Mouse (Mus musculus) G1E (cell line): ENCODE results near the gene Arhgef16. TPM values are rescaled to one million over a fixed set of nuclear protein-coding genes. Genes with fewer than 3 reads are reported as not detected.

Experiments used
- ATAC-seq: 2 replicates; pipeline ENCODE4 v1.8.0; 2016; ENCODE audit warnings: mild to moderate bottlenecking; ENCODE audit not compliant: insufficient number of reproducible peaks, poor library complexity, low FRiP score, severe bottlenecking; ENCODE audit errors: extremely low read depth
- DNase-seq: peaks from one replicate; pipeline ENCODE4 v3.0.0; 2012; ENCODE audit warnings: low spot score
- H3K27me3 ChIP-seq: 2 replicates; pipeline ENCODE4 v1.6.1; 2012; ENCODE audit warnings: mild to moderate bottlenecking, low read length, inconsistent platforms; ENCODE audit not compliant: insufficient read depth
- H3K36me3 ChIP-seq: replicated peaks from 2 replicates; pipeline ENCODE3; 2012; ENCODE audit warnings: mild to moderate bottlenecking, inconsistent platforms
- H3K4me1 ChIP-seq: 2 replicates; pipeline ENCODE4 v1.6.1; 2012; ENCODE audit warnings: low read depth, low read length, inconsistent platforms, mixed read lengths; ENCODE audit not compliant: insufficient read depth
- H3K4me3 ChIP-seq: 2 replicates; pipeline ENCODE4 v1.5.1; 2012; ENCODE audit warnings: low read depth, mild to moderate bottlenecking, inconsistent platforms, low read length, moderate library complexity, mixed read lengths
- H3K9me3 ChIP-seq: replicated peaks from 2 replicates; pipeline ENCODE4 v1.6.1; 2012; ENCODE audit warnings: inconsistent platforms
- CTCF ChIP-seq: IDR thresholded peaks from 2 replicates; pipeline ENCODE4 v1.5.1; 2012; ENCODE audit warnings: low read depth, low read length, inconsistent platforms, mixed read lengths
- GATA1 ChIP-seq: IDR thresholded peaks from 2 replicates; pipeline ENCODE4 v1.6.1; 2012; ENCODE audit warnings: borderline replicate concordance, low read length, inconsistent platforms, mixed read lengths
- GATA2 ChIP-seq: IDR thresholded peaks from 2 replicates; pipeline ENCODE4 v1.6.1; 2012; ENCODE audit warnings: low read depth, low read length, inconsistent platforms, borderline replicate concordance
- POLR2AphosphoS5 ChIP-seq: IDR thresholded peaks from 2 replicates; pipeline ENCODE4 v1.6.1; 2012; ENCODE audit warnings: low read depth, low read length, inconsistent platforms; ENCODE audit not compliant: insufficient replicate concordance
- TAL1 ChIP-seq: conservative IDR thresholded peaks from 2 replicates; pipeline ENCODE4 v1.6.1; 2012; ENCODE audit warnings: low read depth, low read length, inconsistent platforms, mixed read lengths
- polyA plus RNA-seq: library from polyadenylated mRNA; stranded (reverse); fragments of >175 nt; gene quantifications from 2 replicates; pipeline ENCODE4 v1.2.3, GENCODE M21; 2012
- total RNA-seq, 2 experiments: library from RNA; stranded (forward) in 1 of 2; stranded (reverse) in 1 of 2; fragments of 200-1000 nt in 1 of 2; fragments of >200 nt in 1 of 2; fragmentation: Nextera tagmentation in 1 of 2; gene quantifications; 2 replicates each; pipeline ENCODE4 v1.2.3; 2014 to 2017

Gene Arhgef16
- total and polyA plus RNA-seq, 3 experiments: 0.11 TPM; not detected in 2

DNA sequence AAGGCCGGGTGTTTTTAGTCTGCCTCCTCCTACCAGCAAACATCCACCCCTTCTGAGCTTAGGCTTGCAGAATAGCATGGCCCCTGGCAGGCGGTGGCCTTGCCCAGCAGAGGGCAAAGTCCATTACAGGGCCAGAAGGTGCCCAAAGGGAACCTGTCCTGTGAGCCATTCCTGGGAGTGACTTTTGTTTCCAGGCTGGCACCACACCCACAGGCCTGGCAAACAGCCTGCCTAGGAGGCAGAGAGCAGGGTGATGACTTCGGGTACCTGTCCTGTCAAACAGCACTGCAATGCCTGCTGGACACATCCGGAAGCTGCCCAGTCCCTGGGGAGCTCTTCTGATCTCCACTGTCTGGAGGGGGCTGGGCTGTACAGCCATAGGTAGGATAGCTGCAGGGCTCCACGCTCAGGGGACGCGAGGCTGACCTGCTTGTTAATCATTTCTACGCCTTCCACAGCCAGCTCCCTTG is 7.2 kb downstream of the Arhgef16 start:
- DNase-seq (no peak), ATAC-seq (no peak)
- H3K9me3 ChIP-seq: peaks cover 89% of the 10 kb centered on the region
- no peaks in the 10 kb centered on the region for H3K27me3 ChIP-seq
- H3K4me1 ChIP-seq: no peaks in the 10 kb centered on the region
- no peaks in the 10 kb centered on the region for H3K36me3 ChIP-seq
- TF ChIP-seq GATA1: no peak
- no peak for TF ChIP-seq POLR2AphosphoS5
- TF ChIP-seq TAL1: no peak
- no peak for TF ChIP-seq GATA2
- TF ChIP-seq CTCF: no peak
- H3K4me3 ChIP-seq: no peak overlapping the region

DNA sequence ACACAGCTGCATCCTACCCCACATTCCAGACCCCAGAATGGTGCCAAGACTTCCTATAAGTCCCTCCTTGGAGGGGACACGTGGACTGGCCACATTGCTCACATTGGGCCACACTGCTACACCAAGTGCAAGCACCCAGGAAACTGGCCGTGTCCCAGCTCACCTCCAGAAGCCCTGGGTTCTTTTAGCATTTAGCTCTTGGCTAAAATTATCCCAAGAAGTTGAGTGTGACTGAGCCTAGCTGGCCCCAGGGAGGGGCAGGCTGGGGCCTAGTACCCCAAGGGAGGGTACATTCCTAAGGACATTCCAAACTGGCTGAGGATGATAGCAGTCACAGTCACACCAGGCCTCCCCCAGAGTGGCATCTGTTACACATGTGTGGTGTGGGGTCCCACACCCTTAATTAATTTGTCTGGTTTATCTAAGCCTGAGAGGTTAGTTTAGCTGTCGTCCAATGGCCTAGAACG is 7.7 kb downstream of the Arhgef16 start:
- no peaks in the 10 kb centered on the region for H3K27me3 ChIP-seq
- TF ChIP-seq TAL1 (no peak), GATA2 (no peak), POLR2AphosphoS5 (no peak), GATA1 (no peak), CTCF (no peak)
- no peaks in the 10 kb centered on the region for H3K4me1 ChIP-seq
- no peaks in the 10 kb centered on the region for H3K36me3 ChIP-seq
- ATAC-seq: no peak
- no peak overlapping the region for H3K4me3 ChIP-seq
- H3K9me3 ChIP-seq: peaks cover 89% of the 10 kb centered on the region
- no peak for DNase-seq

DNA sequence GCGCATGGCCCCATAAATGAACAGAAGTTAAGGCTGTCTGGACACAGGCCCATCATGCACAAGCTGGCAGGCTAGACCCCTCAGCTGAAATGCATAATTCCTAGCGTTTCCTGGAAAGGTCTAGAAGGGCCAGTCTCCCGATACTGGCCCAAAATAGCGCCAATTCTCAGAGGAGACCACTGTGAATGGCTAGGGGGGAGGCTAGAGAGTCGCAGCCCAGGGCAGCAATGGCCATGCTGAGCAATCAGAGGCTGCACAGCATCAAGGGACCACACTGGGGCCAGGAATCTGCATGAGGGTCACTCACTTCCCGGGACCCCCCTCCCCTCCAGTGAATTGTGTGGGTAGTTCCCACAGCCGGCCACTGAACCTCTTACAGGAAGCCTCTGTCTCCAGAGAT is 17.8 kb downstream of the Arhgef16 start:
- TF ChIP-seq GATA2: no peak
- no peak for TF ChIP-seq TAL1
- TF ChIP-seq CTCF: no peak
- TF ChIP-seq POLR2AphosphoS5: no peak
- TF ChIP-seq GATA1: no peak
- Histone ChIP-seq H3K27me3 (no peaks in the 10 kb centered on the region), H3K4me1 (no peaks in the 10 kb centered on the region), H3K36me3 (no peaks in the 10 kb centered on the region), H3K9me3 (peaks cover 100% of the 10 kb centered on the region), H3K4me3 (no peak overlapping the region)
- DNase-seq (no peak), ATAC-seq (no peak)

DNA sequence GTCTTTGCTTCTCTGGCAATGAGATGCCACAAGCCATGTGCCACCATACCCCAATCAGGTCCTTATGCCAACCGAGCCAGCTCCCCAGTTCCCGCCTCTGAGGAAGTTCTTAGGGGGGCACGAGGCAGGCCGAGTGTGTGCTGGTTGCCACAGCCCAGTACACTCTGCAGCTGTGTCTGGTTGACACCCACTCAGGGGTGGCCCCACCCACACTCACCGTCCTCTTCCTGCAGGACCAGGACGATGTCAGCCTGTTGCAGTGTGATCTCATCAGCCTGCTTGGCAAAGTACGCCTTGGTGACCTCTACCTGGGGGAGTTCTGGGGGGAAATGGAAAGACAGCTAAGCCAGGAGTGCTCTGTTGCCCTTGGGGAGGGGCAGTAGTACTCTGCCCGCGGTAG is 22.0 kb downstream of the Arhgef16 start:
- DNase-seq (no peak), ATAC-seq (no peak)
- Histone ChIP-seq H3K4me1 (no peaks in the 10 kb centered on the region), H3K27me3 (no peaks in the 10 kb centered on the region), H3K9me3 (peaks cover 98% of the 10 kb centered on the region), H3K4me3 (0 out of 2 replicates have a peak overlapping the region, but pooled peaks have one; percentile 2), H3K36me3 (no peaks in the 10 kb centered on the region)
- TF ChIP-seq GATA1 (no peak), CTCF (no peak), POLR2AphosphoS5 (no peak), GATA2 (no peak), TAL1 (no peak)

DNA sequence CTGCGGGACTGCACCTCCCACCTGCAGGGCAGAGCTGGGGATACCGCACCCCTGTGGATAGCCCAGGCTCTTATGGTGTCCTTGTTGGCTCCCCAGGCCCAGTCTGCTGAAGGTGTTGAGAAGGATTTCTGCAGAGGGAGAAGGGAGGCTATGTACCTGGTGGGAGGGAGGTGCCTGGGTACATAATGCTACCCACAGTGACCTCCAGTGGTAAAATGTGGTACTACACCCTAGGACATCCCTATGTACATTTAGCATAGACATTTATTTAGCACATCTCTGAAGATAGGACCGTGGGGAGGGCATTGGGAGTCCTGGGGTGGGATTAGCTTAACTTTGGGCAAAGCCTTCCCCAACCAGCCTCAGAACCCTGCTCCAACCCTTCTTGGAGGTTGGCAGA is 28.5 kb downstream of the Arhgef16 start:
- no peak for TF ChIP-seq TAL1
- TF ChIP-seq CTCF: peak; percentile 43; the same call in 1 of the 2 replicates
- DNase-seq (no peak), ATAC-seq (no peak)
- no peaks in the 10 kb centered on the region; the same call in 1 of the 2 replicates for H3K27me3 ChIP-seq
- peaks cover 98% of the 10 kb centered on the region for H3K9me3 ChIP-seq
- no peaks in the 10 kb centered on the region for H3K36me3 ChIP-seq
- no peaks in the 10 kb centered on the region for H3K4me1 ChIP-seq
- H3K4me3 ChIP-seq: no peak overlapping the region

DNA sequence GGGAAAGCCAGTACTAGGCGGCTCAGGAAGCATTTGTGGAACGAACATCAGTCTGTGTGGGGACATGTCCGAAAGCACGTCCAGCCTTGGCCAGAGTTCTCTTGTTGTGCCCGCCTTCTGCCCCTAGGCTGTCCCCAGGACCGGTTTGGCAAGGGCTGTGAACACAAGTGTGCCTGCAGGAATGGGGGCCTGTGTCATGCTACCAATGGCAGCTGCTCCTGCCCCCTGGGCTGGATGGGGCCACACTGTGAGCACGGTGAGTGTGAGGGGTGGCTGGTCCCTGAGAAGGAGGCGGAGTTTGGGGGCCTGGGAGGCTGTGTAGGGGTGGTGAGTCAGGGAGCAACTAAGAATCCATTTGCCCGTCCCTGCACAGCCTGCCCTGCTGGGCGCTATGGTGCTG is 32.0 kb downstream of the Arhgef16 start:
- Histone ChIP-seq H3K36me3 (no peaks in the 10 kb centered on the region), H3K4me1 (no peaks in the 10 kb centered on the region), H3K27me3 (no peaks in the 10 kb centered on the region; the same call in 1 of the 2 replicates), H3K9me3 (peaks cover 99% of the 10 kb centered on the region), H3K4me3 (no peak overlapping the region; the same call in 1 of the 2 replicates)
- DNase-seq: no peak
- TF ChIP-seq GATA1 (no peak), TAL1 (no peak), POLR2AphosphoS5 (no peak), GATA2 (no peak), CTCF (no peak)
- no peak for ATAC-seq
